Mouse (Mus musculus) forebrain, embryonic 11.5 days (tissue): Measurements from ENCODE around the gene Nos1ap. TPM values are rescaled to one million over a fixed set of nuclear protein-coding genes. Genes with fewer than 3 reads are reported as not detected.
A peak's percentile ranks its signal among the peaks of the same experiment; 100 is the strongest.

Experiments
- ATAC-seq: fragments of 200-750 bp; cut with Nextera tagmentation; replicated peaks from 2 replicates; pipeline ENCODE4 v1.8.0; 2017; ENCODE audit warnings: moderate TSS enrichment; ENCODE audit not compliant: low FRiP score
- DNase-seq: peaks from one replicate; pipeline ENCODE4 v3.0.0-alpha.2; 2017; ENCODE audit warnings: low spot score
- H3K27ac ChIP-seq: fragments of 300-500 bp; sonication (generic); 2 replicates; pipeline ENCODE4 v1.5.1; 2014; ENCODE audit warnings: low read depth, low read length
- H3K27me3 ChIP-seq: fragments of 300-500 bp; sonication (generic); 2 replicates; pipeline ENCODE4 v1.6.1; 2014; ENCODE audit warnings: mild to moderate bottlenecking, low read length, mixed read lengths; ENCODE audit not compliant: control insufficient read depth, insufficient read depth
- H3K36me3 ChIP-seq: fragments of 300-500 bp; sonication (generic); 2 replicates; pipeline ENCODE4 v1.6.1; 2014; ENCODE audit warnings: mild to moderate bottlenecking, low read length, moderate library complexity, mixed read lengths; ENCODE audit not compliant: control insufficient read depth, insufficient read depth
- H3K4me1 ChIP-seq: fragments of 300-500 bp; sonication (generic); replicated peaks from 2 replicates; pipeline ENCODE4 v1.6.1; 2014; ENCODE audit warnings: low read length, mixed read lengths; ENCODE audit not compliant: control insufficient read depth, insufficient read depth
- H3K4me2 ChIP-seq: fragments of 300-500 bp; sonication (generic); 2 replicates; pipeline ENCODE4 v1.6.1; 2014; ENCODE audit warnings: low read depth, mild to moderate bottlenecking, low read length, moderate library complexity, mixed read lengths; ENCODE audit not compliant: severe bottlenecking
- H3K4me3 ChIP-seq: fragments of 300-500 bp; sonication (generic); 2 replicates; pipeline ENCODE4 v1.5.1; 2014; ENCODE audit warnings: low read depth, low read length
- H3K9ac ChIP-seq: fragments of 300-500 bp; sonication (generic); 2 replicates; pipeline ENCODE4 v1.6.1; 2014; ENCODE audit warnings: low read length
- H3K9me3 ChIP-seq: fragments of 300-500 bp; sonication (generic); 2 replicates; pipeline ENCODE4 v1.6.1; 2016; ENCODE audit warnings: low read length, mixed read lengths; ENCODE audit not compliant: control insufficient read depth
- WGBS: fragments of 180-500 bp; shearing (Covaris S2); extraction: QIAGEN DNeasy Blood & Tissue Kit; methylation state at CpG from one replicate; pipeline ENCODE4 v1.1.7; 2014; 5-methylcytosine and 5-hydroxymethylcytosine counted together
- polyA plus RNA-seq: library from polyadenylated mRNA; unstranded; fragments of >200 nt; fragmentation: Nextera tagmentation; extraction: Ambion mirVana; gene quantifications from 2 replicates; pipeline ENCODE4 v1.2.1, GENCODE M21; 2014

The Nos1ap gene
- polyA plus RNA-seq, 1 experiment from 2014 or later = 19.7 TPM

DNA sequence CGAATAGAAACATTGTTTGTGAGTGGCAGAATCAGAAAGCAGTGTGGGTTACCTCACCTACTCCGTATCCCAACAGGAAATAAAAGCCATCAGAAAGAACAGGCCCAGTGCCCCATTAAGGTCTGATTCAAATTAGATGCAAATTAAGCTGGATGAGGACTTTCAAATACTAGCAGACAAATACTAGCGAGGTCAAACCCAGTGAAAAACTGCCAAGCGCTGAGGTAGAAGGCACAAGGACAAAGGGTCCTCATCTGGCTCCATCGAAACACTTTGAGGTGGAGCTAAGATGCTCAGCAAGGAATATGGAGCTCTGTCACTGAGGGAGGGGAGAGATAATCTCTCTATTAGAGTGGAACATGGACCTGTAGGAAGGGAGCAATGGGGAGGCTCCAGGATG lies 66.8 kb downstream of the Nos1ap start:
- WGBS = 45% methylated on average over 5 of the region's 5 CpGs
- no peaks in the 10 kb centered on the region for H3K27me3 ChIP-seq
- peaks cover 2% of the 10 kb centered on the region; the same call in 1 of the 2 replicates for H3K9me3 ChIP-seq
- no peak overlapping the region for H3K4me2 ChIP-seq
- no peak overlapping the region for H3K9ac ChIP-seq
- DNase-seq (no peak), ATAC-seq (no peak)
- H3K27ac ChIP-seq = no peak overlapping the region
- no peaks in the 10 kb centered on the region for H3K36me3 ChIP-seq
- H3K4me1 ChIP-seq = peaks cover 15% of the 10 kb centered on the region
- H3K4me3 ChIP-seq = no peak overlapping the region

DNA sequence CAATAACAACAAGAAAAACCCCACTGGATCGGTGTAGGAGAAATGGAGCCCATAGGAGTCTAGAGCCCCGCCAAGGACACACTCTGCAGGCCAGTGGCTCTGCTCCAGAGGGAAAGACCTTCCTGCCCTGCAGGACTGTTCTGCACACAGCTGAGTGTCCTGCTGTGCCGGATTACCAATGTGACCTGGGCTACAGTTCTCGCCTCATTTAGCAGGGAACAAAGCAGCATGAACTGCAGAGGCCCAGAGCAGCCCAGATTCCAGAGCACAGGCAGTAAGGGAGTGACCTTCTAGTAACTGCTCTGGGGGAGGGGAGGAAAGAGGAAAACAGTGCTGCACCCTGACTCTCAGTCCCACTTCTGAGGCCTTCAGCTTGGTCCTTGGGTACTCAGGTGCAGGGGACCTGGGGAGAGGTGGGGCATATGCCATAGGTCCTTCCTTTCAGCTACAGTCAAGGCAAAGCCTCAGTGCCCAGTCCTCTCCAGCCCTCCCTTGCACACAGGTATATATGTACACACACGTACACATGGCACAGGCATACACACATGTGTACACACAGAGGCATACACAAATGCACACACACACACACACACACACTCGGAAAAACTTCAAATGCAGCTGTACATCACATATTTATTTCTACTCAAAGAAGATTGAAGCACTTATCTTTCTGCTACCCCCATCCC lies 68.0 kb downstream of the Nos1ap start:
- Histone ChIP-seq H3K27ac (peak overlapping the region; percentile 59), H3K9ac (peak overlapping the region; percentile 16), H3K4me3 (no peak overlapping the region), H3K27me3 (no peaks in the 10 kb centered on the region), H3K4me1 (peaks cover 15% of the 10 kb centered on the region), H3K9me3 (peaks cover 2% of the 10 kb centered on the region; the same call in 1 of the 2 replicates), H3K36me3 (no peaks in the 10 kb centered on the region), H3K4me2 (0 out of 2 replicates have a peak overlapping the region, but pooled peaks have one; percentile 15)
- WGBS = 36% methylated on average over 6 of the region's 6 CpGs
- DNase-seq (peak; percentile 71), ATAC-seq (peak; percentile 84)

DNA sequence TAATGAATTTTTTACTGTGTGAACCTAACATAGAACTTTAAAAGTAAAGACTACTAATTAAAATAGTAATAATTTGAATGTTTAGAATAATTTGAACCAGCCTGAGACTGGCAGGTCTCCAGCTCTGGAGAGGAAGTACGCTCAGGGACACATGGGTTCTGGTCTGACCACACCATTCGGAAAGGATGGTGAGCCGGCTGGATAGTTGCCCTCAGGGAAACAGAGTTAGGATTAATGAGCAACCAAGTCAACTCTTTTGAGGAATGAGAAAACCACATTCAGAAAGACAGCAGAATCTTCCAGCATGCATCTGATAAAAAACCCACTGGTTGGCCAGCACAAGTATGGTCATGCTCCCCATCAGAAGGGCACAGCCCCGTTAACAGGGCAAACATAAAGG lies 69.5 kb downstream of the Nos1ap start:
- ATAC-seq (no peak), DNase-seq (no peak)
- H3K9ac ChIP-seq = no peak overlapping the region
- H3K27ac ChIP-seq = no peak overlapping the region
- no peak overlapping the region for H3K4me2 ChIP-seq
- 90% methylated on average over 4 of the region's 4 CpGs for WGBS
- no peaks in the 10 kb centered on the region for H3K27me3 ChIP-seq
- no peaks in the 10 kb centered on the region for H3K36me3 ChIP-seq
- peaks cover 15% of the 10 kb centered on the region for H3K4me1 ChIP-seq
- H3K4me3 ChIP-seq = no peak overlapping the region
- peaks cover 2% of the 10 kb centered on the region; the same call in 1 of the 2 replicates for H3K9me3 ChIP-seq

- no peak overlapping the region for H3K4me3 ChIP-seq
- no peak for ATAC-seq
- no peak overlapping the region for H3K4me2 ChIP-seq
- H3K9ac ChIP-seq = no peak overlapping the region
- no peak overlapping the region for H3K27ac ChIP-seq
- H3K27me3 ChIP-seq = no peaks in the 10 kb centered on the region
- H3K36me3 ChIP-seq = no peaks in the 10 kb centered on the region
- H3K4me1 ChIP-seq = peaks cover 15% of the 10 kb centered on the region
- 94% methylated on average over 7 of the region's 7 CpGs for WGBS
- peaks cover 2% of the 10 kb centered on the region; the same call in 1 of the 2 replicates for H3K9me3 ChIP-seq
- no peak for DNase-seq
Observed at GRCm38 (mm10) chr1:170519631-170520030, 70.0 kb downstream of the Nos1ap start.

DNA sequence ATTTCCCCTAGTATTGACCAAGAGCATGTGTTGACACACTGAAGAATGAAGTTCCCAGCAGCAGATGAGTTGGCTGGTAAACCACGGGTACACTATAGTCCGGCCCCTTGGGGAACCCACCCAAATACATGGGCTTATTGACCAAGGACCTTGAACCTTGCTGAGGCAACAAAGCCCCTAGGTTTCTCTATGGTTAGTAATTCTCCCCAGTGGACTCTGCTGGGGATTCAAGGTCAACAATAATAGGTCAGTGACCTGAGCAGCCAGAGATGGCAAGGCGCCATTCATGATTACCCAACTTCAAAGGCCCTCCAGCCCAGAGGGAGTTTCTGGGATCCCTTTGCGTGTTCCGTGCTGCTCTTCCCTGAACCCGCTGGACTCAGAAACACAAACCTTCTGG lies 73.5 kb downstream of the Nos1ap start:
- Histone ChIP-seq H3K27me3 (no peaks in the 10 kb centered on the region), H3K4me3 (no peak overlapping the region), H3K27ac (no peak overlapping the region), H3K4me1 (peaks cover 5% of the 10 kb centered on the region; the same call in 1 of the 2 replicates), H3K9me3 (peaks cover 2% of the 10 kb centered on the region; the same call in 1 of the 2 replicates), H3K36me3 (no peaks in the 10 kb centered on the region), H3K4me2 (no peak overlapping the region), H3K9ac (no peak overlapping the region)
- 89% methylated on average over 6 of the region's 6 CpGs for WGBS
- ATAC-seq (no peak), DNase-seq (no peak)

- H3K4me2 ChIP-seq = no peak overlapping the region
- H3K27ac ChIP-seq = no peak overlapping the region
- DNase-seq (no peak), ATAC-seq (no peak)
- H3K4me3 ChIP-seq = no peak overlapping the region
- peaks cover 3% of the 10 kb centered on the region; the same call in 1 of the 2 replicates for H3K4me1 ChIP-seq
- H3K9ac ChIP-seq = no peak overlapping the region
- peaks cover 2% of the 10 kb centered on the region; the same call in 1 of the 2 replicates for H3K9me3 ChIP-seq
- WGBS = 85% methylated on average over 1 of the region's 1 CpGs
- no peaks in the 10 kb centered on the region for H3K27me3 ChIP-seq
- H3K36me3 ChIP-seq = no peaks in the 10 kb centered on the region
Observed at GRCm38 (mm10) chr1:170515455-170515854, 74.2 kb downstream of the Nos1ap start.

DNA sequence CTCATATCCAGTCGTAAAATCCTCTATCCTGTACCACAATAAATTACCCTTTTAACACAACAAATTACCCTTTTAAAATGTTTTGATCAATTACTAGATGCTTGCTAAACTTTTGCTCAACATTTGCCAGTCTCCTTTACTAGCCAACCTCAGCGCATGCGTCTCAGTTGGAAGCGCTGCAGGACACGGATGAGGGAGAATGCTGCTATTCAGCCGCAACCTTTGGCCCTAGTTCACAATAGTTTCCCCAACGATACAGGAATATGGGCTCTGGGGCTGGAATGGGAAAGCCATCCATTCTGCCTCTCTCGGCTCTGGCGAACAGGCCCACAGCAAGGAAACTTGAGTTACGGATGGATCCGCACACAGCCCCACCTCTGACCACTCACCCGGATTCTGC lies 75.4 kb downstream of the Nos1ap start:
- Histone ChIP-seq H3K4me1 (peaks cover 3% of the 10 kb centered on the region; the same call in 1 of the 2 replicates), H3K4me2 (no peak overlapping the region), H3K27ac (no peak overlapping the region), H3K36me3 (no peaks in the 10 kb centered on the region), H3K4me3 (no peak overlapping the region), H3K9ac (no peak overlapping the region), H3K9me3 (peaks cover 2% of the 10 kb centered on the region; the same call in 1 of the 2 replicates), H3K27me3 (no peaks in the 10 kb centered on the region)
- DNase-seq (no peak), ATAC-seq (no peak)
- WGBS = 68% methylated on average over 12 of the region's 12 CpGs

DNA sequence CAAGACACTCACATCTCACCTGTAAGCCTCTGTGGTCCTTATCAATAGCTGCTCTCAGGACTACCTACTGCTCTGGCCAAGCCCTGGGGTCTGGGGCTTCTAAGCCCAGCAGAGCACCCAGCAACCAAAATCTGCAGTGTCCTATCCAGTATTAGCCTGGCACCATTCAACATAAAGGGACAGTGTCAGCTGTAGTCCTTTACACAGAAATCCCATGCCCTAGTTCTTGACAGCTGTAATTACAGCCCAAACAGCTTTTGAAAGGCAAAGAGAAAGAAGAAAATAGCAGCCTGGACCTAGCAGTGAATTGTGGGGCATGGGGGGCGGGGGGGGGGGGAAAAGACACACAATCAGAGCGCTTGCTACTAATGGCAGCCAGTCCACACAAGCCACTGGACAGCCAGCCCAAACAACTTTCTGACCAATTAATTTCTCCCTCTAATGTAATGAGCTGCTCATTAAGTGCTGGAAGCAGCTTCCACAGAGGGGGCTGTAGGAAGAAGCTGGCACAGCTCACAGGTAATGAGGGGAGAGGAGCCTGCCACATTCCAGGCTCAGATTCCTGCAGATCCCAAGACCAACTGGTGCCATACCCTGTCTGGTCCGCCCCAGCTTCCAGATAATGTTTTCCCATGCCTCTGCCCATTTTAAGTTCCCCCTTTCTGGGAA lies 77.1 kb downstream of the Nos1ap start:
- peak; percentile 89 for ATAC-seq
- H3K4me2 ChIP-seq = no peak overlapping the region
- H3K4me1 ChIP-seq = peaks cover 3% of the 10 kb centered on the region; the same call in 1 of the 2 replicates
- 35% methylated on average over 2 of the region's 3 CpGs for WGBS
- no peaks in the 10 kb centered on the region for H3K36me3 ChIP-seq
- H3K27me3 ChIP-seq = no peaks in the 10 kb centered on the region
- H3K4me3 ChIP-seq = no peak overlapping the region
- peak; percentile 78 for DNase-seq
- peak overlapping the region; percentile 37; the same call in 1 of the 2 replicates for H3K27ac ChIP-seq
- no peak overlapping the region for H3K9ac ChIP-seq
- no peaks in the 10 kb centered on the region for H3K9me3 ChIP-seq
